9 mouse cellular contexts compared by ENCODE assay signal in genomic region chr7:63444484-63445345, GRCm38 (mm10). TPM values are rescaled to one million over a fixed set of nuclear protein-coding genes. Genes with fewer than 3 reads are reported as not detected.
DNase-seq lines count a peak whose midpoint lies in the region; ATAC-seq lines count a peak whose summit lies in the region.
"Had no signal": no experiment of that assay in that cellular context is flagged by ENCODE, and none has a peak within 500 bp of the region (broad histone marks: within the 10 kb centered on the region; RNA-seq: fewer than 3 reads in every experiment).

Gene Otud7a (plus strand): TSS chr7:63444751.

- H3K27ac ChIP-seq in forebrain, embryonic 15.5 days (replicated peaks) = peak within 1 kb of the TSS; percentile 86
- peak within 1 kb of the TSS; percentile 86 for H3K27ac ChIP-seq in hindbrain, embryonic 10.5 days

- peak; percentile 94 for ATAC-seq in forebrain, embryonic 15.5 days (replicated peaks)

- no peaks in the 10 kb centered on the region for H3K9me3 ChIP-seq in forebrain, embryonic 15.5 days
- no peaks in the 10 kb centered on the region for H3K9me3 ChIP-seq in hindbrain, embryonic 10.5 days

- peak; percentile 66 to 73 for DNase-seq in adrenal gland, adult 18-20 months (ENCODE audit: low spot score in 2 of 2)
- DNase-seq in cerebellum, adult 11-12 months = peak; percentile 91
- DNase-seq in hindbrain, embryonic 10.5 days (ENCODE audit: low spot score) = peak; percentile 79
- peak; percentile 90 for DNase-seq in layer of hippocampus, postnatal 14 days (ENCODE audit: low spot score in 2 of 2)
- DNase-seq in lung, postnatal 10 days = peak; percentile 19
- peak; percentile 93 for DNase-seq in right cerebral cortex, postnatal 14 days
- no peak for DNase-seq in B cell, adult 2 months

- peak within 1 kb of the TSS; percentile 85 for H3K4me3 ChIP-seq in forebrain, embryonic 15.5 days
- peak within 1 kb of the TSS; percentile 78 for H3K4me3 ChIP-seq in hindbrain, embryonic 10.5 days

- peak within 1 kb of the TSS; percentile 86 for H3K9ac ChIP-seq in forebrain, embryonic 15.5 days (replicated peaks)

- H3K27me3 ChIP-seq in forebrain, embryonic 15.5 days = peaks cover 4% of the 10 kb centered on the region; the same call in 1 of the 2 replicates
- peaks cover 18% of the 10 kb centered on the region for H3K27me3 ChIP-seq in hindbrain, embryonic 10.5 days (ENCODE audit: insufficient read depth, poor library complexity, severe bottlenecking)

- H3K36me3 ChIP-seq in forebrain, embryonic 15.5 days = no peaks in the 10 kb centered on the region
- no peaks in the 10 kb centered on the region for H3K36me3 ChIP-seq in hindbrain, embryonic 10.5 days

- WGBS in forebrain, embryonic 15.5 days = under 1% methylated on average over 103 of the region's 123 CpGs
- WGBS in hindbrain, embryonic 10.5 days = under 1% methylated on average over 121 of the region's 123 CpGs

- H3K4me2 ChIP-seq in forebrain, embryonic 15.5 days (replicated peaks) = peak within 1 kb of the TSS; percentile 97

- peaks cover 14% of the 10 kb centered on the region for H3K4me1 ChIP-seq in forebrain, embryonic 15.5 days
- peaks cover 7% of the 10 kb centered on the region for H3K4me1 ChIP-seq in hindbrain, embryonic 10.5 days (replicated peaks)

RNA-seq across cellular contexts. Expression of gene Otud7a, which starts in this region (rescaled TPM):
- total RNA-seq in adrenal gland, adult 18-20 months (2021) = 1 to 10 TPM in 1 of 2 experiments, under 1 TPM in 1; 0.70 to 1.3 TPM
- 2.4 and 3.3 TPM in 2 replicates for polyA plus RNA-seq in forebrain, embryonic 15.5 days (2015; fragmentation: Nextera tagmentation; extraction: Ambion mirVana)
- 1.6 and 2.6 TPM in 2 replicates for polyA plus RNA-seq in hindbrain, embryonic 10.5 days (2016; fragmentation: Nextera tagmentation; extraction: Ambion mirVana)
- total RNA-seq in layer of hippocampus, postnatal 14 days (2021) = 10 to 100 TPM; 61.8 to 65.4 TPM
- total RNA-seq: common myeloid progenitor, adult 5-6 weeks had no signal

Comparison
In these comparisons a context has a peak if more than half of its experiments do, and no peak if none do; other contexts are left out.
1. RNA of gene Otud7a (total RNA-seq): 61.8 to 65.4 TPM in layer of hippocampus, postnatal 14 days; 0.70 to 1.3 TPM in adrenal gland, adult 18-20 months; every median in the first group is over 10 times any median in the second.
2. DNase-seq: peak in adrenal gland, adult 18-20 months (2 of 2), cerebellum, adult 11-12 months (single experiment), hindbrain, embryonic 10.5 days (single experiment), layer of hippocampus, postnatal 14 days (2 of 2), lung, postnatal 10 days (single experiment) and right cerebral cortex, postnatal 14 days (single experiment); none in B cell, adult 2 months (0 of 2).